Mouse (Mus musculus) embryo, embryonic 11 days (tissue): ENCODE results near the gene Cnppd1.

ENCODE experiments used
- DNase-seq: peaks from one replicate; pipeline ENCODE4 v3.0.0-alpha.2; 2015

Gene Cnppd1

DNA sequence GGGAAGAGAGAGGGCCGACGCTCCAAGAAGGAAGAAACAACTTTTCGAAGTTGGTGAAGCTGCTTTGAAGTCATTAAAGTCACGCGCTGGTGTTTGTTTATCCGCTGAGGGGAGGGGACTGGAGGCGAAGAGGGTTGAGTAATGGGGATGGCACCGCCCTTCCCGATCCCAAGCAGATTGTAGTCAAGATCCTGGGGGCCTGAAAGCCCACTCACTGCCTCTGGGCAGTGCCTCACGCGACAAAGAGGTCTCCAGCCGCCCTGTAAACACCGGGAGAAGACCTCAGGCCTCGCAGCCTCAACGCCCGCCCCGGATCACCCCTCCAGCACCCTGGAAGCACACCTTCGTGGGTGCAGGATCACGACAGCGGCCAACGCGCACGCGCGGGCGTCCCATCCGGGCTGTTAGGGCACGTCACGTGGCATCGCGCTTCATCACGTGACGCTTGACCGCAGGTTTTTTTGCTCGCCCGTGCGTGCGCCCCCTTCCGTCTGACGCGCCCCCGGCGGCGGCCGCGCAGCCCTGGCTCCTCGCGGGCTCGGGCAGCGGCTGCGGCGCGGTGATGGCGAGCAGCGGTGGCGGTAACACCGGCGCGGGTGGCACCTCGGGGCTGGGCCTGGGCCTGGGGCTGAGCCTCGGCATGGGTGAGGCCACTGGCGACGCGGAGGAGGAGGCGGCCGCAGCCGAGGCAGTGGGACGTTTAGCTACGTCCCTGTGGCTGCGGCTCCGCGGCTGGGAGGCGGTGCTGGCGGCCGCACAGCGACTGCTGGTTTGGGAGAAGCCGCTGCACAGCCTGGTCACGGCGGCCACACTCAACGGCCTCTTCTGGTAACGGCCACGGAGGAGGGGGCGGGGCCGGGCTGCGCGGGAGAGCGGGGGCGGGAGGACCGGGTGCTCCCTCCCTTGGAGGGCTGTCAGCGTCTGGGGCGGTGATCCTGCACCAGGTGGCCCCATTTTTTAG is at the start of gene Cnppd1, which contains the start of gene Retreg2:
Cnppd1 (minus strand) TSS at position 411 of the 961 bp plus-strand sequence.
Retreg2 (plus strand) TSS at position 478 of the 961 bp plus-strand sequence.
- DNase-seq = peak; percentile 97

DNA sequence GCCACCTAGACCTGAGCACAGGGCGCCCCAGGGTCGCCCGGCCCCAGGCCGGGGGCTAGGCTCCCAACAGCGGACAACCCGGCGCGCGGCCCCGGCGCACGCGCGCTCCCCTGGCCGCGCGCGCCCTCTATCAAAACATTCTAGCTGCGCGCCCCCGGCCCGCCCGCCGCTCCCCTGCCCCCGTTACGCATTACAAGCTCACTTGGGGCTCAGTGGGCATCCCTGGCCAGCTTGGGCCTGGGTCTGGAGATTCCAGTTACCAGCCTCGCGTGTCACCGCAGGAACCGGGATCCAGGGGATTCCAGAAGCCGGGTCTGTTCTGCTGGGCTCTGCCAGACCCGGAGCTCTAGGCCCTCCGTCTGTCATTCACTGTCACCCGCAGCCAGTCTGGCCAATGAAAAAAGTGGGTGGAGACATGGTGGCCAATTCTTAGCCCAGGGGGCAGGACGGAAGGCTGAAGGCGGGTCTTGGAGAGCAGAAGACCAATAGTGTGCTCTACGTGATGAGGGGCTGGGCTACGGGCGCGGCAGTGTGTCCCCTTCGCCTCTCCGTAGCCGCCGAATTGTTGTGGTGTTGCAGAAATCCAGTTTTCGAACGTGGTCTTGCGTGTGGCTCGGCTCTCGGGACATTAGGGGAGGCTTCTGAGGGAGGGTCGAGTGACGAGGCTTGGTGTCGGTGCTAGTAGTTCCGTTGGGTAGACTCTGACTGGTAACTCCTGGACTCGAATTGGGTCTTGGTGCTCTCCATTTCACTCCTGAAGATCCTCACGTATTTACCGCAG is 49.3 kb upstream of the Cnppd1 start, which contains the start of the genes Ankzf1 and Atg9a:
Ankzf1 (plus strand) TSS at position 530 of the 781 bp plus-strand sequence.
Atg9a (minus strand) TSS at position 575 of the 781 bp plus-strand sequence.
- DNase-seq = peak; percentile 96

DNA sequence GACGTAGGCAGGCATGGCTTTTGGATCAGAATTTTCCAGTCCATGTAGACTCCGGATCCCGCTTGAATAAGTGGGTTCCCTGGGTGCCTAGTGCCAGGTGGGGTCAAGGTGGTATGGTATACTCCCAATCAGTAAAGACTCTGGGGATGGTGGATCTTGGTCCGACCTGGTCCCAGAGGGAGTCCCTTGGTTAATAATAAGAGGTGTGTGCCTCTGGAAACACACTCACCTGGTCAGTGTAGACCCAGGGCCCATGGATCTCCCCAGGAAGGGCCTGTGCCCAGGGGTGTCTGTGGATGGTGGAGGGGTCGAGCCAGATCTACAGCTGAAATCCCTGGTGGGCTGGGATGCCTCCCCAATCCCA is 48.7 kb upstream of the Cnppd1 start:
- DNase-seq = no peak

DNA sequence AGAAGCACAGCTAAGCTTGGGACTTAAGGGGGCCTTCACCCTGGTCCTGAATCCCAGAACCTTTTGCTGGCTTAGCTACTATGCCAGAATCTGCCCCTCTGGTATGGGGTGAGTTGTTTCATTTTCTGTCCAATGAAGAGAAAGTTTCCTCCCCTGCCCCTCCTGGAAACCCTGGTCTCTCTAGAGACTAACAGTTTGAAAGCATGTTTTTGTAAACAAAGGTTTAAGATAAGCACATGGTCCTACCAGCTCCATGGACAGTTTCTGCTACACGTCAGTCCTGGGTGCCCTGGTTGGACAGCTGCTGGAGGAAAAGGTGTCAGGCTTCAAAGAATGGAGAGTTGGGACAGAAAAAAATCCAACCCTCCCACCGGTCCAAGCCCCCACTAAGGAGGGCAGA is 48.1 kb upstream of the Cnppd1 start:
- DNase-seq = no peak

DNA sequence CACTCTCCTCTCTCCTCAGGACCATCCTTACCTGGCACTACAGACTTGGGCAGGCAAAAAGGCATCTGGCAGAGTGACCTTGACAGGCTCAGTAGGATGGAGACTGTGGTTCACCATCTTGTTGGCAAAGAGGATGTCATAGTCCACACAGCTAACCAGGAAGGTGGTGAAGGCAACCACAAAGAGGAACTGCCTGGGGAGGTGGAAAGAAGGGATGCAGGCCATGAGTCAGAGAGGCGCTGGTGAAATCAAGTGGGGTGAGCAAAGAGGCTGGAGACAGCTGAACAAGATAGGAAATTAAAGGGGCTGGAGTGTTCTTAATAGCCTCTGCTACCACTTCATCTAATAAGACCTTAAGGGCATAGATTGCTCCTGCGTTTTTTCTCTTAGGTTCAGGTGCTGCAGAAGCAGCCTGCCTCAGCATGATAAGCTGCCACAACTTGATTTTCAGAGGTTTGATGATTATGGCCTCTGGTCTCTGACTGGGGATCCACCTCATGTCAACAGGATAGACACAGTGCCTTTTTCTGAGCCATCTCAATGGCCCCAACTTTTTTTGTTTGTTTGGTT is 45.5 kb upstream of the Cnppd1 start:
- no peak for DNase-seq

DNA sequence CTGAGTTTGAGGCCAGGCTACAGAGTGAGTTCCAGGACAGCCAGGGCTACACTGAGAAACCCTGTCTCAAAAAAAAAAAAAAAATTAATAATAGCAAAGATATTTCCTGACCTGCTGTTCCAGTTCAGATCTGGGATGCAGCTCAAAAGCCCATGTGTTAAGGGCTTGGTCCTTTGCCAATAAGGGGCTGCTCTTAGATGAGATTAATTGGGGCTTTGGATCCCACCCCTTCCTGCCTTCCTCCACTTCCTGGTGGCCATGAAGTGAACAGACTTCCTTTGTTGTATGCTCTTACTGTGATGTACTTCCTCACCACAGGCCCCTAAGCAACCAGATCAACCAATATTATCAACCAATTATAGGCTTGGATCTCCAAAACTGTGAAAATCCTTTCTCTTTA is 44.6 kb upstream of the Cnppd1 start:
- no peak for DNase-seq

DNA sequence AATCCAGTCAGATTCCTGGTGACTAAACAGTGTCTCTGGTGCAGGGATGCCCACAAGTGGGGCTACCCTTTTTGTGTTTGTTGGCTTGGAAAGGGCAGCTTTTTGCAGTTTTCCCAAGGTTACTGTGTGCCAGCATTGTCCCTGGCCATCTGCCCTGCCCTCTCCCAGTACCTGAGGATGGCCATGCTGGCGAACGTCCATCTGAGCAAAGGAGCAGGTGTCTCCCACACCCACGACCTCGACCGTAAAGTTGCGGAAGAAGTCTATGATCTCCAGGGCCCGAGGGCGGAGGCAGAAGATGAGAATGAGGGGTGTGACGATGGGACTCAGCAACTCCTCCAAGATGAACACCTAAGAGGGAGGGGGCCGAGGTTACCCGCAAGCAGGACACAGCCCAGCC is 43.0 kb upstream of the Cnppd1 start:
- DNase-seq = no peak

DNA sequence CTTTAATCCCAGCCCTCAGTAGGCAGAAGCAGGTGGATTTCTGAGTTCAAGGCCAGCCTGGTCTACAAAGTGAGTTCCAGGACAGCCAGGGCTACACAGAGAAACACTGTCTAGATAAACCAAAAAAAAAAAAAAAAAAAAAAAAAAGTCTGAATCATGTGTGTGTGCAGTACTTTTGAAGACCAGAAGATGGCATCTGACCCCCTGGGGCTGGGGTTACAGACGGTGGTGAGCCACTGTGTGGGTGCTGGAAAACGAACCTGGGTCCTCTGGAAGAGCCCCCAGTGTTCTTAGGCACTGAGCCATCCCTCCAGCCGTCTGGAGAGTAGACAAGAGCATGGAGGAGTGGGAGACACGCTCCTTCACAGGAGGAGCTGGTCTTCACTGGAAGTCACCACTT is 39.6 kb upstream of the Cnppd1 start:
- no peak for DNase-seq

DNA sequence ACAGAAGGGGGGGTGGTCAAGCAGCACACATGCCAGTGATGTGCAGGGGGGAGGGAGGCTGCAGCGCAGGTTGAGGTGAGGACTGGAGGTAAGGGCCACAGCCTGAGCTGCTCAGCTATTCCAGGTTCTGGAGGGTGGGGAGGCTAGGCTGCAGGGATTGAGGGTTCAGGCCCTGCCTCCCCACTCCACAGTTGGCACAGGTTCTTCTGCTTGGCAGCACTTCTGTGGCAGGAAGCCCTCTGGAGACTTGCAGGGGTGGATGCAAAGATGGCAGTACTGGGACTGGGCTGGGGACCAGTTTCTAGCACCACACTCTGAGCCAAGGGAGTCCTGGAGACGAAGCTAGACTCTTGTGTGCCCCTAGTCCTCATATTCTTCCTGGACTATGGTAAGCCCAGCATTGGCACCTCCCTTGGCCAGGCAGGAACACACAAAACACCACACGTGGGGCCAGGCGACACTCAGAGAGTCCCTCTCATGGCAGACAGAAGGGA is 38.9 kb upstream of the Cnppd1 start:
- no peak for DNase-seq

DNA sequence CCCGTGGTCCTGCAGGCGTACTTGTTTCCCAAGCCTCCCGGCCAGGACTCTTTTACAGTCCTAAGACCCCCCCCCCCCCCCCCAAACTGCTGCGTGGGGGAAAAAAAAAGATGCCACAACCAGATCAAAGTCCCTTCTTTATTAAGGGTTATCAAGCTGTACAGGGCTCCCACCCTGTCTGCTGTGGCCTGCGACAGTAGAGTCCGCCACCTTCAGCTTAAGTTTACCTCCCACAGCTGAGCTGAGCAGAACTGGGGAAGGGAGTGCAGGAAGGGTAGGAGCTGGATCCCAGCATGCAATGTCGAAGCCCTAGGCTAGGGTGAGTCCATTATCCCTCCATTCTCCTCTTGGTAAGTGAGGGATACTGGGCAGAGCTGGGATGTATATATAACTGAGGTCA is 38.2 kb upstream of the Cnppd1 start:
- DNase-seq = no peak

DNA sequence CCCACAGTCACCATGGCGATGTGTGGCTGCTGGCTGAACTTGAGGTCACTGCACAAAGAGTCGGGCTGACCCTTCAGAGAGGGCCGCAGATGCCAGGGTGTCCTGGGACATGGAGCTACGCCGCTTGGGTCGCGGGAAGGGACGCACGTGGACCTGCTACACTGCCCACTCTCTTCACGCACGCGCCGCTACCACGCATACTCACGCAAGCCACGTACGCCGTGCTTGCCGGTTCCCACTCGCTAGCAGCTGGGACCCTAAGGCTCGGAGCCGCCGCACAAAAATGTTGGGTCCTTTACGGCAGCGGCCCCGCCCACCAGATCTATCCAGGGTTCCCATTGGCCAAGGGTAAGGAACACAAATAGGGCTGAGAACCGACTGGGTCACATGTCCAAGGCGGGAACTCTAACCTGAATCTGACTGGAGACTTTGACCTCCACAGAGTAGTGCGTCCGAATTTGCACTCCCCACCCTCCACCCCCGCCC is 37.6 kb upstream of the Cnppd1 start, which contains the start of gene Abcb6:
Abcb6 (minus strand) TSS at position 288 of the 486 bp plus-strand sequence.
- peak; percentile 96 for DNase-seq

DNA sequence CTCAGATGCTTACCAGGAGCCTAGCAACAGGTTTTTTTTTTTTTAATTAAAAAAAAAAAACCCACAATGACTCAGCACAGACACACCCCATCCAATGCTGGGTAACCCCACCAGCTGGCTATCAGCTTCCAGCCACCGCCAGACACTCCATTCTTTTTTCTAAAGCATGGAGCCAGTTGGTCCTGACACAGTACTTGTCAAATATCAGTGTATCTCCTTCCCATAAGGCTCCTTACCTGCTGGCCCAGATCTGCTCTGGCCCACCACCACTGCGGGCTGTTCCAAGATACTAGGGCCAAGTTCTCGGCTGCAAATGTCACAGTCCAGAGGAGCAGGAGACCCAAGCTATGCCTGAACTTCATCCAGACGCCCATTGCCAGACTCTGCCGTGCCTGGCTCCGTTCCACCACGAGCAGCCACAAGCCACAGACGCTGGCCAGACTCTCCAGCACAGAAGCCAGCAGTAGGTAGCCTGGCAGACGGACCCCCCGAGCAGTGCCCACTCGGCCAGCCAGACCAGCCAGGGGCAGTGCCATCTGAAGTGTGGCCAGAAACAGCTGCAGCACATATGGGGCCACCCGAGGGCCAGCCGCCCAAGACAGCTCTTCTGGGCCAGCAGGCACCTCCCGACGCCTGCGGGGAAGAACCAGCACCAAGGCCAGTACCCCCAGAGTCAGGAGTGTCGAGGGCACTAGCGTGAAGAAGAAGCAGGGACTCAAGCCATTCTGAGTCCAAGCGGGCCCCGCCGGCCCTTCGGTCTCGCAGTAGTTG is 37.0 kb upstream of the Cnppd1 start:
- DNase-seq = peak; percentile 2

DNA sequence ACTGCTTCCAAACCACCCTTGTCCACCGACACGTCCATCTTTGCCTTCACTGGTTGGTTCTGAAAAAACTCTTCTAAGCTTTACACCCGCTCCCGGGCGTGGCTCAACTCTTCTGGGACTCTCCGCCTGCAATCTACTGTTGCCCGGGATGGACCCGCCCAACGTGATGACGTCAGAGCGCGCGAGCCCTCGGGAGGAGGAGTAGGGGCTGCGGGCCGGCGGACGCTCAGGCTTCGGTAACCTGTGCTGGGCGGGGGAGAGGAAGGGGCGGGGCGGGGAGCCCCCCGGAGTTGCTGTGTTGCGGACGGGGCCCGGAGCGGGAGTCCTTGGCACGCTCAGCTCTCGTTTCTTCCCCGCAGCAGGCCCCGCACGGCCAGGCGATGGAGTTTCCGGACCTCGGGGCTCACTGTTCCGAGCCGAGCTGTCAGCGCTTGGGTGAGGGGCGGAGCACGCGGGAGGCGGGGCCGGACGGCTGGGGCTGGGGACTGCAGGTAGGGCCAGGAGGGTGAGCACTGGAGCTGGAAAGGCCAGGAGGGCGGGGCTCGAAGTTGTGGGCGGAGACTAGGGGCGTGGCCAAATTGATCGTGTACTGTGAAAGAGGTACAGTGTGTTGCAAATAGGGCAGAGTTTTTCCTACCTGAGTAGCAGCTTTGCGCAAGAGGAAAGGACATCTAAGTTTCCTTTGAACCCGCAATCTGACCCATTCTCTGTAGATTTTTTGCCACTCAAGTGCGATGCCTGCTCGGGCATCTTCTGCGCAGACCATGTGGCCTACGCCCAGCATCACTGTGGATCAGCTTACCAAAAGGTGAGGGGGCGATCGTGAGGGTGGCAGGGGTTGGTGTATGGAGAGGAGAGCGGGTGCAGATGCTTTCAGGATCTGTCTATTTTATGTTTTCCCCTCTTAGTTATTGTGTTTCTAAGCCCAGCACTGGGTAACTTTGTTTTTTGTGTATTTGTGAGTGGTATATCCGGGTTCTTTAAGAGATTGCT is 26.3 kb upstream of the Cnppd1 start, which contains the start of gene Zfand2b:
Zfand2b (plus strand) TSS at position 175 of the 993 bp plus-strand sequence.
- peak; percentile 97 for DNase-seq

DNA sequence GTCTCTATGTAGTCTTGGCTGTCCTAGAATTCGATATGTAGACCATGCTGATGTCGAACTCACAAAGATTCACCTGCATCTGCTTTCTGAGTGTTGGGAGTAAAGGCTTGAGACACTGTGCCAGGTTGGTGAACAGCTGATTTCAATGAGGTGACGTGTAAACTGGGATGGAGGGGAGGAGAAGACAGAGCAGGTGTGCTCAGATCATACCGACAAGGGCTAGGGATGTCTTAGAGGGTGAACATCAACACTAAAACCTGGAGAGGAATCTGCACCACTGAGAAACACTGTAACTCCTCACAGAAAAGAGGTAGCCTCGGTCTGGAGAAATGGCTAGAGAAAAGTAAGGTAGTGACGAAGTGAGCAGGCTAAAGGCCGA is 25.6 kb upstream of the Cnppd1 start:
- no peak for DNase-seq

DNA sequence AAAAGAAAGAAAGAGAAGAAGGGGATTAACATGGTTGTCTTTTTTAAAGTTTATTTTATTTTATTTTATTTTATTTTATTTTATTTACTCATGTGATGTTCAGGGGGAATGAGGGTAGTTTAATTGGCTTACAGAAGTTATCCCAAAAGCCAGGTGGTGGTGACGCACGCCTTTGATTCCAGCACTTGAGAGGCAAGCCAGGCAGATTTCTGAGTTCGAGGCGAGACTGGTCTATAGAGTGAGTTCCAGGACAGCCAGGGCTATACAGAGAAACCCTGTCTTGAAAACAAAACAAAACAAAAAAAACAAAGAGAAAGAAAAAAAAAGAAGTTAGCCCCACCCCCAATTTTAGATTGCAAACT is 17.7 kb upstream of the Cnppd1 start:
- DNase-seq = no peak

DNA sequence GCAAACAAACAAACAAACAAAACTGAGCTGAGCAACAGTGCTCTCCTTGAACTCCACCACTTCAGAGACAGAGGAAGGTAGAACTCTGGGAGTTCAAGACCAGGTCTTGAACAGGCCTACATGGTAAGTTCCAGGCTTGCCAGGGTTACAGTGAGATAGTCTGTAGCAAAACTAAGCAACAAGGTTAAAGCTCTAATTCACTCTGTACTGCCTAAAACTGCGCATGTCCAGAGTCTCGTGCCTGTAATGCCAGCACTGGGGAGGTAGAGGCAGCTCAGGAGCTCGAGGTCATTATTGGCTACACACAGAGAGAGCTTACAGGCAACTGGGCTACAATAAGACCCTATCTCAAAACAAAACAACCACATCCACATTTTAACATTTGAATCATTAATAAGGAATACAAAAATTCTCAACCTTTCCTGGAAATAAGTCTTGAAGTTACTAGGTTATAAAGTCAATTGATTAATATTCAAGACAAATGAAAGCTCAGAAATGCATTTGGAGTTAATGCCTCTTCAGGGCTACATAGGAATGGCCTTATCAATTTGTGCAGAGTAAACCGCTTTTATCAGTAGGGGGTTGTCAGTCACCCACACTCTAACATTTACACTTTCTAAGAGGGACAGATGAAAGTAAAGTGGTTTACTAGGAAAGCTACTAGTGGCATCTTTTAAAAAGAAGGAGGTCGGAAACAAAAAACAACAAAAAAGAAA is 17.2 kb upstream of the Cnppd1 start:
- no peak for DNase-seq

DNA sequence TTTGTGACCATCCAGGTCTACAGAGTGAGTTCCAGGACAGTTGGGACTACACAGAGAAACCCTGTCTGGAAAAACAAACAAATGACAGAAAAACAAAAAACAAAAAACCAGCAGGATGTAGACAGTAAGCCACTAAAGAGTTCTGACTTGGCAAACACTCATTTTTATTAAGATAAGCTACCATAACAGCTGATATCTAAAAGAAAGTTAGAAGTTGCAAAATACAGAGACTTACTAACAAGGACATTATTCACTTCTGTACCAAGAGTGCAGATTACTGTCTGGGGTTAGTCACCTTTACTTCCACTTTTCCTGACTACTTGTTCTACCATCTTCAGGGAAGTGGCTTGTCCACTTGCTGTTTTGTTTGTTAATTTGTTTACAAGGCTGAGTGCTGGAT is 16.5 kb upstream of the Cnppd1 start:
- DNase-seq = no peak

DNA sequence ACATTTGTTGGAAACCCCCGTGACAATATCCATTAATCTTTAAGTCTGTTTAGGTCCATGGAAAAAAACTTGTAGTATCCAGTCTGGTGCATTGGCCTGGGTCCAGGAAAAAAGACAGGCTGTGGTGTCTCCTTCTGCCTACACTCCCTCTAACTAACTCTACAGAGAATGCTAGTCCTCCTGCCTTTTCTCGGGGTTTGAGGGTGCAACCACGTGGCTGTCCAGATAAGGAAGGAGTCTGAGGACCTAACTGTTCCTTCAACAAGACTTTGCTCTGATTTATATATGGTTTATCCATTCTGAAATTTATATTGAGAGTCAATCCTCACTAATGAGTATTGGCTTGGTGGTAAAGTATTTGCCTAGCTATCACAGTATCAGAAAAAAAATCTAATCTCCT is 13.3 kb upstream of the Cnppd1 start:
- DNase-seq = no peak

DNA sequence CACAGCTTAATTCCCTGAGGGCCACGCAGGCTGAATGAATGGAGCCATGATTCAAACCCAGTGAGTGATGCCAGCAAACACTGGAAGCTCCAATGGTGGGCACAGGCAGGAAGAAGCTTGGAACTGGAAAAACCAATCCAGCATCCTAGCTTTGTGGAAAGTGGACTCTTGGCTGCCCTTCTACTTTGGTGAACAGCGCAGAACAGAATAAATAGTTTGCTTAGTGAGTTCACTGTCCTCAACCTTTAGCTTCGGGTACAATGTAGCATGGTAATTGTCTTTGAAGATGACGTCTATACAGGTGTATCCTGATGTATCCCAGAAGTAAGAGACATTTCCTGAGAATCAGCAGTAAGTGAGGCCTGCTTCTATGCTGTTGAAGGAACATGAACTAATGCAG is 6.2 kb upstream of the Cnppd1 start:
- DNase-seq = no peak
